Mouse (Mus musculus) retina, adult 2 months (tissue): ENCODE data around the gene Mr1.

Experiments used
- DNase-seq: peaks from one replicate; pipeline ENCODE4 v3.0.0-alpha.2; 2012; ENCODE audit warnings: low read depth, low spot score

Gene Mr1

DNA sequence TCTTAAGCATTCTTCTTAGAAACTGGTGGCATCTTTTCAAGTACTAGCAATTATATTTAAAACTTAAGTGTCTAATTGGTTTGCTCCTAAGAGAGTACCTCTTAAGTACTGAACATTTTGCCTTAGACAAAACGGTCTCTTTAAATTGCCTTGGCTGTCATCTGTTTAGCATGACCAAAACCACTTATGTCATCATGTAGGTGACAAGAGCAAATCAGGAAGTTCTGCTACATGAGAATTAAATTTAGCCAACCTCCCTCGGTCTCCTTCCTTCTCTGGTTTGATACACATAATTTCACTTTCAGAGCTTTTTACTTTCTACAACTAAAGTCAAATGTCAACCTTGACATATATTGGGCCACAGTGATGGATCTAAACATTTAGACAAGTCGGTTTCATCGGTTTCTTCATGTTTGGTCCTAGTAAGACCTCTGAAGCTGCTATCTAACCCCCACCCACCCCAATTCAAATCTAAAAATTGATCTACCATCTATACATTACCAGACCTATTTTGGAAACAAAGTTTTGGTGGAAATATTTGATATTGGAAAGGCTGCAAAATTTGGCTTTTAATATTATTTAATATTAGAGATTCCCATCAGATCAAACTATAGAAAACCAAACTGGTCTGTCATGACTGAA, 49.9 kb downstream of the Mr1 start:
- DNase-seq = no peak

GRCm38 (mm10) chr1:155093971-155094707, 52.5 kb downstream of the Mr1 start:
- no peak for DNase-seq

- no peak for DNase-seq
Observed at GRCm38 (mm10) chr1:155093145-155093791, 53.3 kb downstream of the Mr1 start.

- no peak for DNase-seq
Observed at GRCm38 (mm10) chr1:155091842-155092800, 54.5 kb downstream of the Mr1 start.

DNA sequence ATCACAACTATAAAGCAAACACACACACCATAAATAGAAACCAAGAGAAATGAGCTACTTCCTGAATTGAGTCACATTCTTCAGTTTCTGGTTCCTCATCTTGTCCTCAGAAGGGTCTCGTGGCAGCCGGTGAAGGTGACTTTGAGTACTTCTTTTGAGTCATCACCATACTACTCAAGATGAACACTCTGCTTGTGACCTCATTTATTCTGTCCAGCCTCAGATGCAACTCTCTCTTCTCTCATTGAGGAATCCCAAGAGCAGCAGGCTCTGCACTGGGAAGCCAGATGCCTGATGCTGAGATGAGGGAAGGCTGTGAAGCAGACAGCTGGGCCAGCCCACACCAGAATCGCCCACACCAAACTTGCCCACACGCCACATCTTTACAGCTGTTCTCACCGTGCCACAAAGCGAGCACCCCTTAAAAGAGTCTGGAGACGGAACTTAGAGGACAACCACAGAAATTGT, 55.2 kb downstream of the Mr1 start:
- DNase-seq = no peak

- no peak for DNase-seq
Observed at GRCm38 (mm10) chr1:155090736-155091135, 55.9 kb downstream of the Mr1 start.

DNA sequence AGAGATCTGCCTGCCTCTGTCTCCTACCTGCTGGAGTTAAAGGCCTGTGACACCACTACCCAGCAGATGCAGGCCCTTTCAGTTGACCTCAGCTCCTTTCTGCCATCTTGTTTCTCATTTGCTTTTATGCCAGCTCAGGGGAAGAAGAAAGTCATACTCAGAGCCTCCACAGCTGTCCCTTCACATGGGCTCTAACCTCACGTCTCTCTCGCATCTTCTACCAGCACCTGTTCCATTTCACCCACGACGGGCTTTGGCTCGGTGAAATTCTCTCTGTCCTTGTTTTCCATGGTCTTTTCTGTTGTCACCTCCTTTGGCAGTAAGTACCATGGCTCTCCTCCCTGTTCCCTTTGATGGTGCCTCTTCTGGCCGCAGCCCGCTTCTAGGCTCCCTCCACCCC, 56.3 kb downstream of the Mr1 start:
- DNase-seq = no peak

DNA sequence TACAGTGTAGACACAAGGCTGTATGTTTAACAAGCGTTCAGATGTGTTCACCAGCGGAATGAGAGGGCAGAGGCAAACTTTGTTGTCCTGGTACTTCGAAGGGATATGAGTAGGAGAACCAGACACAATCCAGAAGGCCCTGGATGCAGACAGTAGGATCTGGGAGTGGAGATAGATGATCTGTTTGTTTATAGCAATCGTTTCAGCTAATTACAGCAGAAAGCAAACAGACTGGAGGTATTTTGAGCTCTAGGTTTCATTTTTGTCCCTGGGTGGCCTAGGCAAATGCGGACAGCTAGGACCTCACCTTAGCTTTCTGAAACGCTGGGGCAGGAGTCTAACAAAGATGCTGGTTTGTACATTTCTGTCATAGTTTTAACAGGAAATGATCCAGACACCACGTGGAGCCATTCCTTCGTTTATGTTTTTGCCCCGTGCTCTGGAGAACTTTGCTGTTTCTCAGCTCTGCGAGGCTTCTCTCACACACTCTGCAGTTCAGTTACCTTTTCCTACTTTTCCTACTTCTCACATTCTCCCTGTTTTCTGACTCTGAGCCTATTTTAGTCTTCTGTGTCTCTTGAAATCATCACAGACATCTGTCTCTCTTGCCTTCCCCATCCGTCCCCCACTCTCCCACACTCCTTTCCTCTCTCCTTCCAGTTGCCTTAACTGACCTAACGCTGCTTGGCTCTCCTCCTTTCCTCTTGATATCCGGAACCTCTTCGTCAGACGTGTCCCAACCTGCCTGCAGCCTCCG, 57.6 kb downstream of the Mr1 start:
- no peak for DNase-seq

- DNase-seq = no peak
Observed at GRCm38 (mm10) chr1:155088046-155088445, 58.6 kb downstream of the Mr1 start.

DNA sequence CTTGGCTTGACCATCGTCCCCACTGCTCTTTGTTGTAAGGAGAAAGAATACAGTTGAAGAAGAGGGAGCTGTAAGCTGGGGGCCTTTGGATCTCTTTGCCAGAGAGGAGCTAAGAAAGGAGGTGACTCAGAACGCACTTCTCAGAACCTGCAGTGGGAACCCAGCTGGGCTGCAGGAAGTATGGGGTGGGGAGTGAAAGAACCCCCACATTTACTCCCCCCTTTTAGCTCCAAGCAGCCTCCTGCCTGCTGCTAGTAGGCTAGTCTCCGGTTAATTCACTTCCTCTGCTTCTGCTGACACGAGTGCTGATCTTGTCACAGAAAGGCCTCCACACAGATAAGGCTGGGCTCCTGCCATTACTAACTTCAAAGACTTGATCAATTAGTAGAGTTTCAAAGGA, 59.7 kb downstream of the Mr1 start:
- no peak for DNase-seq

- DNase-seq = no peak
Observed at GRCm38 (mm10) chr1:155086416-155086815, 60.2 kb downstream of the Mr1 start.

GRCm38 (mm10) chr1:155084839-155085238, 61.8 kb downstream of the Mr1 start:
- DNase-seq = no peak

DNA sequence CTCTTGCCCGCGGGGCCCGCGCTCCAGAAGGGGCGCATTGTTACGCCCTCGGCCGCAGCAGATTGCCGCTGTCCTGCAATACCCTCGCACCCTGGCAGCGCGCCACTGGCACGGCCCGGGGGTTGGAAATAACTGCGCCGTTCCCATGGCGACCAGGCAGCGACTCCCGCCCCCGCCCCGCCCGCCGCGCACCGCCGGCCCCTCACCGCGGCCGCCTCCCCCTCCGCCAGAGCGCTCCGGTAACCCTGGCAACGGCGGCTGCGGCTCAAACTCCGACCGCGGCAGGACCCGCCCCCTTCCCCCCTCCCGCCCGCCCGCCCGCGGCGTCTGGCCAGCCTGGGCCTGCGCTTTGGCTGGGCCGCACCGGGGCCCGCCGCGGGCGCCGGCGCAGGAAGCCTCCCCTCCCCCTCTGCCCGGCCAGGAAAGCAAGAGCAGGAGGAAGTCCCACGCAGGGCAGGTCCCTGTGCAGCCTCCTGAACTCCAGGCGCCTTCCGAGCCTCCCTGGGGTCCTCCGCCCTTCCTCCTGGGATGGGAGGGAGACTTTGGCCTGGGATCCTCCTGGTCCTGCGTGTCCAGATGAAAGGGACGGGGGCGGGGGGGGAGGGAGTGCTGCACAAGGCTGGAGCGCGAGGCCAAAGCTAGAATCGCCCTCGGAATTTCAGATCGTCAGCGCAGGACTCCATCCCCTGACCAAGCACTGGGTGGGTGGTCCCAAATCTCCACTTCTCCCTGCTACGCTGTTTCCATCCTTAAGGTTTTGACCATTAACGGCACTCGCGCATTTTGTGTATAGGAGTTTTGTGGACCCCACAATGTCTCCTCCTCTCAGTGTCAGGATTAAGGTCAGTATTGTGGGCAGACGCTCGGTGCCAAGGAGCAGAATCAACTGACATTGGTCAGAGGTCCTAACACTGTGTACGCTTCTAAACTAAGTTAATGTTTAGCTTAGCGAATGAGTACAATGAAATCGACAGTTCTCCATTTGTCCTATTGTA, 63.0 kb downstream of the Mr1 start:
- peak; percentile 43 for DNase-seq

GRCm38 (mm10) chr1:155082965-155083268, 63.7 kb downstream of the Mr1 start:
- no peak for DNase-seq

- no peak for DNase-seq
Observed at GRCm38 (mm10) chr1:155082158-155082964, 64.3 kb downstream of the Mr1 start.

GRCm38 (mm10) chr1:155077675-155078074, 68.9 kb downstream of the Mr1 start:
- DNase-seq = no peak
